Mouse (Mus musculus) mesoderm, embryonic 11.5 days (tissue): ENCODE measurements around the gene Pabpn1l.

Experiments used
- DNase-seq: peaks from one replicate; pipeline ENCODE4 v3.0.0-alpha.2; 2012; ENCODE audit warnings: low read depth, low spot score

Gene Pabpn1l

GRCm38 (mm10) chr8:122622727-122623126 is at the start of gene Pabpn1l:
Pabpn1l (minus strand) TSS chr8:122622739.
- DNase-seq, result no peak

GRCm38 (mm10) chr8:122671894-122672293 is 49.4 kb upstream of the Pabpn1l start:
- no peak for DNase-seq

GRCm38 (mm10) chr8:122670718-122671117 is 48.2 kb upstream of the Pabpn1l start:
- no peak for DNase-seq

GRCm38 (mm10) chr8:122670001-122670400 is 47.5 kb upstream of the Pabpn1l start:
- DNase-seq, result no peak

GRCm38 (mm10) chr8:122669370-122669769 is 46.8 kb upstream of the Pabpn1l start:
- no peak for DNase-seq

- no peak for DNase-seq
Observed at GRCm38 (mm10) chr8:122667854-122668253, 45.3 kb upstream of the Pabpn1l start.

- DNase-seq, result no peak
Observed at GRCm38 (mm10) chr8:122666827-122667226, 44.3 kb upstream of the Pabpn1l start.

GRCm38 (mm10) chr8:122666338-122666764 is 43.8 kb upstream of the Pabpn1l start:
- DNase-seq, result no peak

- no peak for DNase-seq
Observed at GRCm38 (mm10) chr8:122665667-122666316, 43.3 kb upstream of the Pabpn1l start.

GRCm38 (mm10) chr8:122665221-122665620 is 42.7 kb upstream of the Pabpn1l start:
- DNase-seq, result no peak

- no peak for DNase-seq
Observed at GRCm38 (mm10) chr8:122663670-122664069, 41.1 kb upstream of the Pabpn1l start.

- no peak for DNase-seq
Observed at GRCm38 (mm10) chr8:122663106-122663505, 40.6 kb upstream of the Pabpn1l start.

GRCm38 (mm10) chr8:122661894-122662293 is 39.4 kb upstream of the Pabpn1l start:
- DNase-seq, result no peak

GRCm38 (mm10) chr8:122661138-122661537 is 38.6 kb upstream of the Pabpn1l start:
- DNase-seq, result peak; percentile 89

GRCm38 (mm10) chr8:122660022-122660421 is 37.5 kb upstream of the Pabpn1l start:
- no peak for DNase-seq

GRCm38 (mm10) chr8:122658807-122659160 is 36.2 kb upstream of the Pabpn1l start:
- DNase-seq, result no peak

- DNase-seq, result peak; percentile 74
Observed at GRCm38 (mm10) chr8:122658149-122658806, 35.7 kb upstream of the Pabpn1l start.

- no peak for DNase-seq
Observed at GRCm38 (mm10) chr8:122656056-122656999, 33.8 kb upstream of the Pabpn1l start.

- no peak for DNase-seq
Observed at GRCm38 (mm10) chr8:122654768-122655167, 32.2 kb upstream of the Pabpn1l start.

- DNase-seq, result no peak
Observed at GRCm38 (mm10) chr8:122652643-122653042, 30.1 kb upstream of the Pabpn1l start.

- peak; percentile 43 for DNase-seq
Observed at GRCm38 (mm10) chr8:122651326-122651921, 28.9 kb upstream of the Pabpn1l start.
